In genomic region chr11:19822991-19823390, GRCm38 (mm10) we compare ENCODE assay signal across 9 mouse cellular contexts.
DNase-seq lines count a peak whose midpoint lies in the region; ATAC-seq and TF ChIP-seq lines count a peak whose summit lies in the region.
"Had no signal": no experiment of that assay in that cellular context is flagged by ENCODE, and none has a peak within 500 bp of the region (broad histone marks: within the 10 kb centered on the region; RNA-seq: fewer than 3 reads in every experiment).

No protein-coding gene starts in this region.

- no peak for TF ChIP-seq EP300 in heart, adult 2 months (IDR thresholded peaks at IDR 0.05; ENCODE audit: insufficient read depth, low read depth, low read length)
- no peak for TF ChIP-seq EP300 in stomach, postnatal 0 days (optimal IDR thresholded peaks at IDR 0.05)

- intact Hi-C loops in heart, adult 2 months (cut with DNase I) = loop anchor here (2.0 to 10.0 kb wide), 3 partner anchors 250 to 578 kb away; partner anchors contain the start of gene Rab1a

- H3K9ac ChIP-seq in heart, embryonic 16.5 days (ENCODE audit: low read length) = no peak overlapping the region
- H3K9ac ChIP-seq in heart, adult 2 months (ENCODE audit: low read depth, low read length) = no peak overlapping the region
- H3K9ac ChIP-seq in neural tube, embryonic 12.5 days = no peak overlapping the region
- no peak overlapping the region for H3K9ac ChIP-seq in neural tube, embryonic 15.5 days (replicated peaks)
- H3K9ac ChIP-seq in intestine, embryonic 15.5 days = no peak overlapping the region
- H3K9ac ChIP-seq in stomach, postnatal 0 days (ENCODE audit: low read length) = no peak overlapping the region
- H3K9ac ChIP-seq: embryonic facial prominence, embryonic 12.5 days had no signal

- no peaks in the 10 kb centered on the region for H3K36me3 ChIP-seq in heart, embryonic 16.5 days (ENCODE audit: control insufficient read depth, insufficient read depth)
- H3K36me3 ChIP-seq in heart, adult 2 months (ENCODE audit: control insufficient read depth, insufficient read depth, low read length) = no peaks in the 10 kb centered on the region
- no peaks in the 10 kb centered on the region for H3K36me3 ChIP-seq in neural tube, embryonic 12.5 days
- no peaks in the 10 kb centered on the region for H3K36me3 ChIP-seq in neural tube, embryonic 15.5 days
- no peaks in the 10 kb centered on the region for H3K36me3 ChIP-seq in intestine, embryonic 15.5 days
- H3K36me3 ChIP-seq in stomach, postnatal 0 days (ENCODE audit: control insufficient read depth, insufficient read depth, low read length) = no peaks in the 10 kb centered on the region
- H3K36me3 ChIP-seq: embryonic facial prominence, embryonic 12.5 days had no signal

- no peaks in the 10 kb centered on the region for H3K27me3 ChIP-seq in heart, embryonic 16.5 days (ENCODE audit: control insufficient read depth, insufficient read depth, low read length)
- no peaks in the 10 kb centered on the region for H3K27me3 ChIP-seq in heart, adult 2 months (ENCODE audit: control insufficient read depth, insufficient read depth, low read length)
- no peaks in the 10 kb centered on the region for H3K27me3 ChIP-seq in neural tube, embryonic 12.5 days (replicated peaks)
- H3K27me3 ChIP-seq in neural tube, embryonic 15.5 days (replicated peaks) = no peaks in the 10 kb centered on the region
- no peaks in the 10 kb centered on the region for H3K27me3 ChIP-seq in intestine, embryonic 15.5 days (replicated peaks)
- H3K27me3 ChIP-seq in stomach, postnatal 0 days (ENCODE audit: control insufficient read depth, insufficient read depth, low read length) = no peaks in the 10 kb centered on the region
- H3K27me3 ChIP-seq: embryonic facial prominence, embryonic 12.5 days had no signal

- H3K4me2 ChIP-seq in heart, embryonic 16.5 days (ENCODE audit: low read depth, low read length) = 0 out of 2 replicates have a peak overlapping the region, but pooled peaks have one; percentile 5
- no peak overlapping the region for H3K4me2 ChIP-seq in neural tube, embryonic 12.5 days (replicated peaks)
- no peak overlapping the region for H3K4me2 ChIP-seq in neural tube, embryonic 15.5 days
- no peak overlapping the region for H3K4me2 ChIP-seq in intestine, embryonic 15.5 days (replicated peaks)
- H3K4me2 ChIP-seq in stomach, postnatal 0 days (replicated peaks; ENCODE audit: low read depth) = no peak overlapping the region
- H3K4me2 ChIP-seq: embryonic facial prominence, embryonic 12.5 days had no signal

- WGBS in heart, embryonic 16.5 days = 80% methylated on average over 5 of the region's 5 CpGs
- 72% methylated on average over 5 of the region's 5 CpGs for WGBS in heart, adult 2 months
- WGBS in neural tube, embryonic 12.5 days = 80% methylated on average over 5 of the region's 5 CpGs
- 81% methylated on average over 5 of the region's 5 CpGs for WGBS in neural tube, embryonic 15.5 days
- 78% methylated on average over 5 of the region's 5 CpGs for WGBS in intestine, embryonic 15.5 days
- WGBS in stomach, postnatal 0 days = 77% methylated on average over 5 of the region's 5 CpGs

- no peak overlapping the region for H3K4me3 ChIP-seq in heart, embryonic 16.5 days (ENCODE audit: low read length)
- H3K4me3 ChIP-seq in heart, adult 2 months = no peak overlapping the region
- no peak overlapping the region for H3K4me3 ChIP-seq in neural tube, embryonic 12.5 days
- no peak overlapping the region for H3K4me3 ChIP-seq in neural tube, embryonic 15.5 days (replicated peaks)
- no peak overlapping the region for H3K4me3 ChIP-seq in intestine, embryonic 15.5 days (replicated peaks)
- peak overlapping the region; percentile 0; the same call in 1 of the 2 replicates for H3K4me3 ChIP-seq in stomach, postnatal 0 days (ENCODE audit: low read depth, low read length)
- H3K4me3 ChIP-seq: embryonic facial prominence, embryonic 12.5 days had no signal

- H3K4me1 ChIP-seq in heart, embryonic 16.5 days (ENCODE audit: control insufficient read depth, insufficient read depth, low read length) = 0 out of 2 replicates have a peak, but pooled peaks cover 4% of the 10 kb centered on the region
- peaks cover 1% of the 10 kb centered on the region; the same call in 1 of the 2 replicates for H3K4me1 ChIP-seq in heart, adult 2 months (ENCODE audit: control insufficient read depth, insufficient read depth, low read length)
- no peaks in the 10 kb centered on the region for H3K4me1 ChIP-seq in neural tube, embryonic 12.5 days
- H3K4me1 ChIP-seq in neural tube, embryonic 15.5 days = peaks cover 3% of the 10 kb centered on the region; the same call in 1 of the 2 replicates
- H3K4me1 ChIP-seq in intestine, embryonic 15.5 days (replicated peaks) = no peaks in the 10 kb centered on the region
- H3K4me1 ChIP-seq in stomach, postnatal 0 days (replicated peaks; ENCODE audit: control insufficient read depth, insufficient read depth) = no peaks in the 10 kb centered on the region
- H3K4me1 ChIP-seq: embryonic facial prominence, embryonic 12.5 days had no signal

- ATAC-seq in heart, embryonic 16.5 days (replicated peaks; ENCODE audit: extremely low read depth, insufficient read depth, low FRiP score) = no peak
- peak; percentile 64 for ATAC-seq in neural tube, embryonic 12.5 days (ENCODE audit: low FRiP score, low read depth)
- ATAC-seq in neural tube, embryonic 15.5 days (ENCODE audit: low FRiP score) = no peak
- ATAC-seq in intestine, embryonic 15.5 days = peak; percentile 25; the same call in 1 of the 2 replicates
- ATAC-seq in stomach, postnatal 0 days (ENCODE audit: low FRiP score, low TSS enrichment) = 0 out of 2 replicates have a peak, but pooled peaks have one; percentile 3

- no peak for TF ChIP-seq POLR2A in heart, adult 2 months (IDR thresholded peaks at IDR 0.05; ENCODE audit: insufficient read depth, low read depth, low read length)

- DNase-seq in heart, adult 2 months = no peak
- no peak for DNase-seq in stomach, postnatal 0 days (ENCODE audit: low spot score)
- no peak for DNase-seq in left cerebral cortex, adult 8-10 months (ENCODE audit: low spot score in 2 of 2)
- no peak for DNase-seq in retina, embryonic 14.5 days (ENCODE audit: low spot score)

- TF ChIP-seq CTCF in heart, adult 2 months (IDR thresholded peaks at IDR 0.05) = no peak
- TF ChIP-seq CTCF in stomach, postnatal 0 days (IDR thresholded peaks at IDR 0.05; ENCODE audit: low read depth) = no peak

- no peaks in the 10 kb centered on the region for H3K9me3 ChIP-seq in heart, embryonic 16.5 days (replicated peaks; ENCODE audit: control insufficient read depth, low read length)
- H3K9me3 ChIP-seq in neural tube, embryonic 12.5 days = no peaks in the 10 kb centered on the region
- H3K9me3 ChIP-seq in neural tube, embryonic 15.5 days (replicated peaks) = no peaks in the 10 kb centered on the region
- H3K9me3 ChIP-seq in intestine, embryonic 15.5 days = no peaks in the 10 kb centered on the region
- no peaks in the 10 kb centered on the region for H3K9me3 ChIP-seq in stomach, postnatal 0 days (ENCODE audit: control insufficient read depth, low read length)
- H3K9me3 ChIP-seq: embryonic facial prominence, embryonic 12.5 days had no signal

- H3K79me2 ChIP-seq in heart, adult 2 months (replicated peaks; ENCODE audit: control insufficient read depth, insufficient read depth, low read length) = no peaks in the 10 kb centered on the region

- H3K27ac ChIP-seq in heart, embryonic 16.5 days (ENCODE audit: low read length) = no peak overlapping the region
- no peak overlapping the region for H3K27ac ChIP-seq in heart, adult 2 months
- no peak overlapping the region for H3K27ac ChIP-seq in neural tube, embryonic 12.5 days
- H3K27ac ChIP-seq in neural tube, embryonic 15.5 days (replicated peaks) = no peak overlapping the region
- no peak overlapping the region for H3K27ac ChIP-seq in intestine, embryonic 15.5 days
- H3K27ac ChIP-seq in stomach, postnatal 0 days (replicated peaks) = no peak overlapping the region
- H3K27ac ChIP-seq: embryonic facial prominence, embryonic 12.5 days had no signal

Comparison
In these comparisons a context has a peak if more than half of its experiments do, and no peak if none do; other contexts are left out.
1. ATAC-seq: peak in neural tube, embryonic 12.5 days (single experiment), intestine, embryonic 15.5 days (single experiment) and stomach, postnatal 0 days (single experiment); none in heart, embryonic 16.5 days (single experiment) and neural tube, embryonic 15.5 days (single experiment).